Mouse (Mus musculus) regulatory T cell (primary cell): ENCODE results near the gene Prrx1.

Source experiments
- in situ Hi-C: fragments of 300-600 bp; cut with MboI, MseI; formaldehyde crosslinking; loops from one replicate; pipeline ENCODE4 v1.15.1; 2025; ENCODE audit warnings: high pct_unique_total_duplicates

Prrx1 gene

GRCm38 (mm10) chr1:163266853-163267538, 46.5 kb downstream of the Prrx1 start:
- in situ Hi-C loops: no loop called here

GRCm38 (mm10) chr1:163257298-163257697, 56.2 kb downstream of the Prrx1 start:
- in situ Hi-C loops: no loop called here

GRCm38 (mm10) chr1:163255884-163256283, 57.6 kb downstream of the Prrx1 start:
- in situ Hi-C loops: no loop called here

GRCm38 (mm10) chr1:163252796-163253195, 60.7 kb downstream of the Prrx1 start:
- in situ Hi-C loops: no loop called here

GRCm38 (mm10) chr1:163252331-163252730, 61.2 kb downstream of the Prrx1 start:
- in situ Hi-C loops: no loop called here

- in situ Hi-C loops: no loop called here
Measured at GRCm38 (mm10) chr1:163251766-163252165, 61.7 kb downstream of the Prrx1 start.

GRCm38 (mm10) chr1:163238950-163239349, 74.6 kb downstream of the Prrx1 start:
- in situ Hi-C loops: no loop called here

- in situ Hi-C loops: no loop called here
Measured at GRCm38 (mm10) chr1:163231230-163231629, 82.3 kb downstream of the Prrx1 start.

GRCm38 (mm10) chr1:163226271-163226670, 87.2 kb downstream of the Prrx1 start:
- in situ Hi-C loops: no loop called here

- in situ Hi-C loops: no loop called here
Measured at GRCm38 (mm10) chr1:163221767-163222166, 91.7 kb downstream of the Prrx1 start.

- in situ Hi-C loops: no loop called here
Measured at GRCm38 (mm10) chr1:163208919-163209867, 104.3 kb downstream of the Prrx1 start.

GRCm38 (mm10) chr1:163198767-163199166, 114.7 kb downstream of the Prrx1 start:
- in situ Hi-C loops: no loop called here

GRCm38 (mm10) chr1:163198059-163198458, 115.5 kb downstream of the Prrx1 start:
- in situ Hi-C loops: no loop called here
